10 mouse cellular contexts compared by ENCODE assay signal in genomic region chr2:153319036-153319643, GRCm38 (mm10). TPM values are rescaled to one million over a fixed set of nuclear protein-coding genes. Genes with fewer than 3 reads are reported as not detected.
A peak's percentile ranks its signal among the peaks of the same experiment; 100 is the strongest.
DNase-seq lines count a peak whose midpoint lies in the region; ATAC-seq and TF ChIP-seq lines count a peak whose summit lies in the region.
"Had no signal": no experiment of that assay in that cellular context is flagged by ENCODE, and none has a peak within 500 bp of the region (broad histone marks: within the 10 kb centered on the region; RNA-seq: fewer than 3 reads in every experiment).

No protein-coding gene starts in this region.

- no peaks in the 10 kb centered on the region for H3K27me3 ChIP-seq in hindbrain, postnatal 0 days (ENCODE audit: insufficient read depth, low read length)
- no peaks in the 10 kb centered on the region for H3K27me3 ChIP-seq in hindbrain, embryonic 12.5 days
- no peaks in the 10 kb centered on the region for H3K27me3 ChIP-seq in stomach, embryonic 15.5 days (replicated peaks)
- H3K27me3 ChIP-seq in stomach, postnatal 0 days (ENCODE audit: control insufficient read depth, insufficient read depth, low read length) = no peaks in the 10 kb centered on the region
- H3K27me3 ChIP-seq in stomach, embryonic 16.5 days (ENCODE audit: control insufficient read depth, insufficient read depth, low read length) = no peaks in the 10 kb centered on the region
- H3K27me3 ChIP-seq in hindbrain, embryonic 11.5 days (ENCODE audit: control insufficient read depth, insufficient read depth, low read length) = no peaks in the 10 kb centered on the region
- H3K27me3 ChIP-seq: forebrain, embryonic 15.5 days; limb, embryonic 15.5 days had no signal

- 0 out of 2 replicates have a peak overlapping the region, but pooled peaks have one; percentile 11 for H3K27ac ChIP-seq in hindbrain, postnatal 0 days
- no peak overlapping the region for H3K27ac ChIP-seq in hindbrain, embryonic 12.5 days
- H3K27ac ChIP-seq in stomach, embryonic 15.5 days = 0 out of 2 replicates have a peak overlapping the region, but pooled peaks have one; percentile 2
- H3K27ac ChIP-seq in stomach, postnatal 0 days (replicated peaks) = no peak overlapping the region
- 0 out of 2 replicates have a peak overlapping the region, but pooled peaks have one; percentile 10 for H3K27ac ChIP-seq in stomach, embryonic 16.5 days (ENCODE audit: low read length)
- H3K27ac ChIP-seq in hindbrain, embryonic 11.5 days (ENCODE audit: low read depth, low read length) = no peak overlapping the region
- H3K27ac ChIP-seq: forebrain, embryonic 15.5 days; limb, embryonic 15.5 days had no signal

- no peak for TF ChIP-seq EP300 in stomach, postnatal 0 days (optimal IDR thresholded peaks at IDR 0.05)

- H3K9ac ChIP-seq in hindbrain, postnatal 0 days (replicated peaks; ENCODE audit: low read length) = no peak overlapping the region
- no peak overlapping the region for H3K9ac ChIP-seq in hindbrain, embryonic 12.5 days
- no peak overlapping the region for H3K9ac ChIP-seq in stomach, embryonic 15.5 days
- no peak overlapping the region; the same call in 1 of the 2 replicates for H3K9ac ChIP-seq in stomach, postnatal 0 days (ENCODE audit: low read length)
- no peak overlapping the region for H3K9ac ChIP-seq in stomach, embryonic 16.5 days (ENCODE audit: low read length)
- no peak overlapping the region for H3K9ac ChIP-seq in hindbrain, embryonic 11.5 days (ENCODE audit: low read depth, low read length)
- H3K9ac ChIP-seq: forebrain, embryonic 15.5 days; limb, embryonic 15.5 days had no signal

- 81% methylated on average over 8 of the region's 8 CpGs for WGBS in hindbrain, postnatal 0 days
- 85% methylated on average over 8 of the region's 8 CpGs for WGBS in hindbrain, embryonic 12.5 days
- 77% methylated on average over 8 of the region's 8 CpGs for WGBS in stomach, embryonic 15.5 days
- WGBS in stomach, postnatal 0 days = 72% methylated on average over 8 of the region's 8 CpGs
- WGBS in lung, adult 2 months = 44% methylated on average over 8 of the region's 8 CpGs
- 74% methylated on average over 8 of the region's 8 CpGs for WGBS in stomach, embryonic 16.5 days
- WGBS in hindbrain, embryonic 11.5 days = 81% methylated on average over 8 of the region's 8 CpGs

- no peak overlapping the region for H3K4me3 ChIP-seq in hindbrain, postnatal 0 days (ENCODE audit: low read length)
- H3K4me3 ChIP-seq in hindbrain, embryonic 12.5 days = no peak overlapping the region
- no peak overlapping the region for H3K4me3 ChIP-seq in stomach, embryonic 15.5 days (replicated peaks)
- H3K4me3 ChIP-seq in stomach, postnatal 0 days (ENCODE audit: low read depth, low read length) = no peak overlapping the region
- no peak overlapping the region for H3K4me3 ChIP-seq in lung, adult 2 months (replicated peaks; ENCODE audit: extremely low read depth, low read depth, low read length)
- no peak overlapping the region for H3K4me3 ChIP-seq in stomach, embryonic 16.5 days (replicated peaks; ENCODE audit: low read length)
- H3K4me3 ChIP-seq in hindbrain, embryonic 11.5 days (ENCODE audit: low read depth, low read length) = no peak overlapping the region
- H3K4me3 ChIP-seq: forebrain, embryonic 15.5 days; limb, embryonic 15.5 days had no signal

- peaks cover 49% of the 10 kb centered on the region for H3K36me3 ChIP-seq in hindbrain, postnatal 0 days (ENCODE audit: insufficient read depth, low read length)
- H3K36me3 ChIP-seq in hindbrain, embryonic 12.5 days = peaks cover 57% of the 10 kb centered on the region
- H3K36me3 ChIP-seq in stomach, embryonic 15.5 days = peaks cover 19% of the 10 kb centered on the region; the same call in 1 of the 2 replicates
- peaks cover 6% of the 10 kb centered on the region for H3K36me3 ChIP-seq in stomach, postnatal 0 days (ENCODE audit: control insufficient read depth, insufficient read depth, low read length)
- H3K36me3 ChIP-seq in stomach, embryonic 16.5 days (ENCODE audit: control insufficient read depth, insufficient read depth, low read length) = peaks cover 9% of the 10 kb centered on the region; the same call in 1 of the 2 replicates
- H3K36me3 ChIP-seq in hindbrain, embryonic 11.5 days (ENCODE audit: control insufficient read depth, insufficient read depth, low read length) = peaks cover 4% of the 10 kb centered on the region

- no peak for TF ChIP-seq POLR2A in lung, adult 2 months (IDR thresholded peaks at IDR 0.05; ENCODE audit: borderline replicate concordance, extremely low read depth, low read depth, low read length)

- H3K9me3 ChIP-seq in hindbrain, postnatal 0 days (ENCODE audit: low read length) = no peaks in the 10 kb centered on the region
- no peaks in the 10 kb centered on the region for H3K9me3 ChIP-seq in hindbrain, embryonic 12.5 days (replicated peaks)
- no peaks in the 10 kb centered on the region for H3K9me3 ChIP-seq in stomach, embryonic 15.5 days
- H3K9me3 ChIP-seq in stomach, postnatal 0 days (ENCODE audit: control insufficient read depth, low read length) = no peaks in the 10 kb centered on the region
- no peaks in the 10 kb centered on the region for H3K9me3 ChIP-seq in stomach, embryonic 16.5 days (replicated peaks; ENCODE audit: control insufficient read depth, low read length)
- H3K9me3 ChIP-seq in hindbrain, embryonic 11.5 days (ENCODE audit: control insufficient read depth, low read length) = no peaks in the 10 kb centered on the region
- H3K9me3 ChIP-seq: forebrain, embryonic 15.5 days; limb, embryonic 15.5 days had no signal

- TF ChIP-seq CTCF in hindbrain, postnatal 0 days (IDR thresholded peaks at IDR 0.05; ENCODE audit: low read depth) = no peak
- TF ChIP-seq CTCF in stomach, postnatal 0 days (IDR thresholded peaks at IDR 0.05; ENCODE audit: low read depth) = no peak
- no peak for TF ChIP-seq CTCF in lung, adult 2 months (IDR thresholded peaks at IDR 0.05; ENCODE audit: insufficient read depth, low read length)

- H3K4me2 ChIP-seq in hindbrain, postnatal 0 days (ENCODE audit: low read depth, low read length) = no peak overlapping the region
- no peak overlapping the region for H3K4me2 ChIP-seq in hindbrain, embryonic 12.5 days (replicated peaks)
- no peak overlapping the region for H3K4me2 ChIP-seq in stomach, embryonic 15.5 days
- H3K4me2 ChIP-seq in stomach, postnatal 0 days (replicated peaks; ENCODE audit: low read depth) = no peak overlapping the region
- H3K4me2 ChIP-seq in stomach, embryonic 16.5 days (ENCODE audit: low read depth, low read length) = no peak overlapping the region
- H3K4me2 ChIP-seq in hindbrain, embryonic 11.5 days (replicated peaks; ENCODE audit: low read depth, low read length) = no peak overlapping the region
- H3K4me2 ChIP-seq: forebrain, embryonic 15.5 days; limb, embryonic 15.5 days had no signal

- DNase-seq in hindbrain, postnatal 0 days (ENCODE audit: low spot score) = no peak
- no peak for DNase-seq in stomach, postnatal 0 days (ENCODE audit: low spot score)
- DNase-seq in lung, adult 2 months = peak; percentile 46
- DNase-seq in hindbrain, embryonic 11.5 days (ENCODE audit: low spot score) = no peak
- no peak for DNase-seq in right cerebral cortex, postnatal 14 days

- no peak for ATAC-seq in hindbrain, postnatal 0 days
- no peak for ATAC-seq in hindbrain, embryonic 12.5 days (ENCODE audit: low FRiP score)
- no peak for ATAC-seq in stomach, embryonic 15.5 days (ENCODE audit: insufficient read depth, low FRiP score, low read depth)
- ATAC-seq in stomach, postnatal 0 days (ENCODE audit: low FRiP score, low TSS enrichment) = no peak
- ATAC-seq in stomach, embryonic 16.5 days (ENCODE audit: insufficient read depth, low FRiP score) = no peak
- no peak for ATAC-seq in hindbrain, embryonic 11.5 days (ENCODE audit: low FRiP score)
- ATAC-seq: forebrain, embryonic 15.5 days had no signal

- no peaks in the 10 kb centered on the region for H3K4me1 ChIP-seq in hindbrain, postnatal 0 days (ENCODE audit: insufficient read depth, low read length)
- no peaks in the 10 kb centered on the region for H3K4me1 ChIP-seq in hindbrain, embryonic 12.5 days
- H3K4me1 ChIP-seq in stomach, embryonic 15.5 days = no peaks in the 10 kb centered on the region
- no peaks in the 10 kb centered on the region for H3K4me1 ChIP-seq in stomach, postnatal 0 days (replicated peaks; ENCODE audit: control insufficient read depth, insufficient read depth)
- H3K4me1 ChIP-seq in lung, adult 2 months (ENCODE audit: control insufficient read depth, insufficient read depth, low read length) = peaks cover 10% of the 10 kb centered on the region; the same call in 1 of the 2 replicates
- no peaks in the 10 kb centered on the region for H3K4me1 ChIP-seq in stomach, embryonic 16.5 days (ENCODE audit: control insufficient read depth, insufficient read depth, low read length)
- no peaks in the 10 kb centered on the region for H3K4me1 ChIP-seq in hindbrain, embryonic 11.5 days (replicated peaks; ENCODE audit: control insufficient read depth, insufficient read depth, low read length)
- H3K4me1 ChIP-seq: forebrain, embryonic 15.5 days; limb, embryonic 15.5 days had no signal

RNA-seq across cellular contexts. Expression of gene Asxl1, which starts 26.5 kb away (rescaled TPM):
- total RNA-seq in hindbrain, postnatal 0 days (2014; rRNA removed) = 26.7 and 27.1 TPM in 2 replicates
- 12.8 and 13.3 TPM in 2 replicates for polyA plus RNA-seq in hindbrain, postnatal 0 days (2015; fragmentation: Nextera tagmentation; extraction: Ambion mirVana)
- polyA plus RNA-seq in hindbrain, embryonic 12.5 days (2016; fragmentation: Nextera tagmentation; extraction: Ambion mirVana) = 19.1 and 23.7 TPM in 2 replicates
- 11.3 and 14.4 TPM in 2 replicates for polyA plus RNA-seq in stomach, embryonic 15.5 days (2015; fragmentation: Nextera tagmentation; extraction: Ambion mirVana)
- 5.9 TPM in 2 replicates for polyA plus RNA-seq in stomach, postnatal 0 days (2015; fragmentation: Nextera tagmentation; extraction: Ambion mirVana)
- 11.4 and 15.3 TPM in 2 replicates for polyA plus RNA-seq in lung, adult 2 months (2012; rRNA removed)
- 6.4 and 7.2 TPM in 2 replicates for polyA plus RNA-seq in stomach, embryonic 16.5 days (2015; fragmentation: Nextera tagmentation; extraction: Ambion mirVana)
- polyA plus RNA-seq in hindbrain, embryonic 11.5 days (2014; fragmentation: Nextera tagmentation; extraction: Ambion mirVana) = 19.0 and 21.0 TPM in 2 replicates

RNA-seq across cellular contexts. Expression of gene Kif3b, which starts 27.9 kb away (rescaled TPM):
- 38.1 and 42.3 TPM in 2 replicates for total RNA-seq in hindbrain, postnatal 0 days (2014; rRNA removed)
- polyA plus RNA-seq in hindbrain, postnatal 0 days (2015; fragmentation: Nextera tagmentation; extraction: Ambion mirVana) = 17.6 and 17.7 TPM in 2 replicates
- 12.3 and 12.7 TPM in 2 replicates for polyA plus RNA-seq in hindbrain, embryonic 12.5 days (2016; fragmentation: Nextera tagmentation; extraction: Ambion mirVana)
- 6.3 and 7.0 TPM in 2 replicates for polyA plus RNA-seq in stomach, embryonic 15.5 days (2015; fragmentation: Nextera tagmentation; extraction: Ambion mirVana)
- polyA plus RNA-seq in stomach, postnatal 0 days (2015; fragmentation: Nextera tagmentation; extraction: Ambion mirVana) = 3.1 and 3.2 TPM in 2 replicates
- 6.4 and 10.8 TPM in 2 replicates for polyA plus RNA-seq in lung, adult 2 months (2012; rRNA removed)
- 6.7 TPM in 2 replicates for polyA plus RNA-seq in stomach, embryonic 16.5 days (2015; fragmentation: Nextera tagmentation; extraction: Ambion mirVana)
- 8.2 and 9.4 TPM in 2 replicates for polyA plus RNA-seq in hindbrain, embryonic 11.5 days (2014; fragmentation: Nextera tagmentation; extraction: Ambion mirVana)

Comparison
In these comparisons a context has a peak if more than half of its experiments do, and no peak if none do; other contexts are left out.
1. H3K27ac ChIP-seq: peak in hindbrain, postnatal 0 days (single experiment), stomach, embryonic 15.5 days (single experiment) and stomach, embryonic 16.5 days (single experiment); none in hindbrain, embryonic 12.5 days (single experiment), stomach, postnatal 0 days (single experiment) and hindbrain, embryonic 11.5 days (single experiment).